Mouse (Mus musculus) effector memory CD4-positive, alpha-beta T cell, adult 5 months (primary cell): ENCODE results near the gene Slc10a3. TPM values are rescaled to one million over a fixed set of nuclear protein-coding genes. Genes with fewer than 3 reads are reported as not detected.

Source experiments
- polyA plus RNA-seq: library from polyadenylated mRNA; unstranded; fragments of 100-300 nt; shearing (Covaris generic); gene quantifications from one replicate; pipeline ENCODE4 v1.2.1, GENCODE M21; 2017

The Slc10a3 gene
- polyA plus RNA-seq = 28.0 TPM

DNA sequence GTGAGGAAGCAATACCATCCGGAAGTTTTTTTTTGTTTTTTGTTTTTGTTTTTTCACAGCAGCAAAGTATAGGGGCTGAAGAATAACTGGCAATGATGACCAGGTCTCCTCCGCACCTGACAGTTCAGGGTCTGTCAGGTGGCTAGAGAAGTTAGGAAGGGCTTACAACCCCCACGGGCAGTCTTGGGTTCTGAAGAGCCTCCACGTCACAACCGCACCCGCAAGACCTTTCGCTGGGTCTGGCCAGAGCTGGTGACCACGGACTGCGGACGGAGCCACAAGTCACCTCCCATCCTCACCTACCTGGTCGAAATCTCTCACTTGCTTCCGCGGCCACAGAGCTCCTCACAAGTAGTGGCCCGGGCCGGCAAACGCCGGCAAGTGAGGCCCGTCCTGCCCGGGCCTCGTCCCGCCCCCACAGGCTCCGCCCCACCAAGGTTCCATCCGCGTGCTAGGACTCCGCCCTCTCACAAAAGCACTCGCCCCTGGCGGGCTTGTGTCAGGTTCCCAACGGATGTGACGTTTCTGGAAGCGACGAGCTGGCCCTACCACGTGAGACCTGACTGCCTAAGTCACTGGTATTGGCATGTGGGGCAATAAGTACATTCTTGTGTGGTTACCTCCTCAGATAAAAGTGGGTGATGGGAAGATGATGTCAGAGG lies at the start of gene Slc10a3, which contains the start of gene Ubl4a:
Gene Slc10a3 (minus strand): TSS at position 462 of the 662 bp plus-strand sequence.
Gene Ubl4a (minus strand): TSS at position 331 of the 662 bp plus-strand sequence.

DNA sequence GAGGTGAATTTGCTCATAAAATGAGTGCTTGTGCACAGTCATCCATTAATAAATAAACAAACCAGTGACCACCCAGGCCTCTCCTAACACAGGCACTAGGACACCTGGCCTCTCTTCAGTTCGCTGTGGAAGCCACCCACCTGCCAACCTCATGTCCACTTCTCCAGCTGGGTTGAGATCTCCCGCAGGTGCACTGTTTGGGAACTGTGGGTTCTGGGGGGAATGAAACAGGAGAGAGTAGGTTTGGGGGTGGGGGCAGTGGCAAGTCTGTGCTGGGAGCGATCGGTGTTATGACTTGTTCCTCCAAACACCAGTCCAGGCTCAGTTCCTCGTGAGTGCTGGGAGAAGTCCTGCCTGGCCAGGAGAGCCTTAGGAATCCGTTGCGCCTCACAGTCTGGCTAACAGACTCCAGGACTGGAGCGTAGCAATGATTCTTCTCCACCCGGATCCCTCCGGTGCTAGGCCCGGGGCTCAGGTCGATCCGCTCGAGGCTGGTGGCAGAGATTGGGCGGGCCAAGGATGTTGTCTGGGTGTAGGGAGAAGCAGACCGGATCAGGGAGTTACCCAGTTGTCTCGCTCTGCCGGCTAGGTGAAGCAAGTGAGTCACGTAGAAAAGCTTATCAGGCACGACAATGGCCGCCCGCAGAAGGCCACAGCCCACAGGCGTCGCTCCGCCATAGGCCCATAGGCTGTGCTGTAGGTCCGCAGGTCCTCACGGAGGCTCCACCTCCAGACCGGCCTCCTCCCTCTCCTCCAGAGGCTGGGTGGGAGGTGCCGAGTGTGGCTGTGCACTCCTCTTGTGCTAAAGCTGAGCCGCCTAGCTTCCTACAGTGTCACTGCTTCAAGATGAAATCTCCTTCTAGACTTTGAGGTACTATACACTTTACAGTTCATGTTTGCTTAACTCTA lies 19.6 kb upstream of the Slc10a3 start, which contains the start of the genes Fam3a and Ikbkg:
Gene Fam3a (minus strand): TSS at position 738 of the 909 bp plus-strand sequence.
Gene Ikbkg (plus strand): TSS at position 756 of the 909 bp plus-strand sequence.

DNA sequence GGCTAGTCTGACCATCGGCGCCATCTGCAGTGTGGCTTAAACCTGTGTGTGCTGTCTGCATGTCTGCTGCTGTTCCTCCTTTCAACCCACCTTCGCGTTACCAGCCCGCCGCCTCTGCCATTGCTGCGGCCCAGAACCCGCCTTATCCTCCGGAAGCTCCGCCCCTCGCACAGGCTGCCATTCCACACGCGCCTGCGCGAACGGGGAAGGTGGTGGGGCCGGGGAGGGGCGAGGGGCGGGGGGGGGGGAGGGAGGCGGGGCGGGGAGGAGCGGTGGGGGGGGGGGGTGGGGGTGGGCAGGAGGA lies 19.7 kb downstream of the Slc10a3 start, which contains the start of gene Lage3:
Gene Lage3 (minus strand): TSS at position 152 of the 304 bp plus-strand sequence.

GRCm38 (mm10) chrX:74328725-74329161 lies 44.4 kb downstream of the Slc10a3 start, which contains the start of gene Plxna3:
Plxna3 (plus strand) TSS chrX:74329066.

Other genes with a start within 250 kb of the Slc10a3 start
- gene Opn1mw, start 245.9 kb downstream of the Slc10a3 start, polyA plus RNA-seq = not detected
- 51.2 TPM for gene Mecp2, start 238.0 kb downstream of the Slc10a3 start, polyA plus RNA-seq
- not detected for gene Tex28, start 205.5 kb downstream of the Slc10a3 start, polyA plus RNA-seq
- 0.25 TPM for gene Tktl1, start 196.1 kb downstream of the Slc10a3 start, polyA plus RNA-seq
- gene Flna, start 123.5 kb downstream of the Slc10a3 start, polyA plus RNA-seq = 366 TPM
- 154 TPM for gene Emd, start 118.7 kb downstream of the Slc10a3 start, polyA plus RNA-seq
- 119 TPM for gene Rpl10, start 102.5 kb downstream of the Slc10a3 start, polyA plus RNA-seq
- 104 TPM for gene Taz, start 91.4 kb downstream of the Slc10a3 start, polyA plus RNA-seq
- gene Dnase1l1, start 91.0 kb downstream of the Slc10a3 start, polyA plus RNA-seq = 18.4 TPM
- 164 TPM for gene Atp6ap1, start 76.3 kb downstream of the Slc10a3 start, polyA plus RNA-seq
- 216 TPM for gene Gdi1, start 68.4 kb downstream of the Slc10a3 start, polyA plus RNA-seq
- 57.9 TPM for gene Fam50a, start 60.3 kb downstream of the Slc10a3 start, polyA plus RNA-seq
- gene Plxna3, start 44.3 kb downstream of the Slc10a3 start, polyA plus RNA-seq = 3.4 TPM
- 16.9 TPM for gene Lage3, start 19.7 kb downstream of the Slc10a3 start, polyA plus RNA-seq
- 32.9 TPM for gene Ubl4a, start 131 bp downstream of the Slc10a3 start, polyA plus RNA-seq
- 14.2 TPM for gene Fam3a, start 19.9 kb upstream of the Slc10a3 start, polyA plus RNA-seq
- 39.7 TPM for gene Ikbkg, start 19.9 kb upstream of the Slc10a3 start, polyA plus RNA-seq
- gene G6pdx, start 55.8 kb upstream of the Slc10a3 start, polyA plus RNA-seq = 44.5 TPM
- gene Gm6880, start 108.0 kb upstream of the Slc10a3 start, polyA plus RNA-seq = not detected
- not detected for gene Olfr1326-ps1, start 201.5 kb upstream of the Slc10a3 start, polyA plus RNA-seq
- not detected for gene Olfr1325, start 219.3 kb upstream of the Slc10a3 start, polyA plus RNA-seq